Mouse (Mus musculus) erythroid progenitor cell, adult 5-6 weeks (primary cell): ENCODE measurements around the gene Ube2dnl2. TPM values are rescaled to one million over a fixed set of nuclear protein-coding genes. Genes with fewer than 3 reads are reported as not detected.

Source experiments
- ATAC-seq: replicated peaks from 2 replicates; pipeline ENCODE4 v1.8.0; 2016; ENCODE audit warnings: moderate number of reproducible peaks, mild to moderate bottlenecking, moderate TSS enrichment, inconsistent platforms; ENCODE audit not compliant: poor library complexity, low FRiP score, severe bottlenecking
- total RNA-seq, 2 experiments: library from RNA; stranded (forward) in 1 of 2; stranded (reverse) in 1 of 2; fragments of 150-400 nt in 1 of 2; fragments of 186-747, 209-891 nt in 1 of 2; gene quantifications; 2 replicates each; pipeline versions ENCODE4 v1.2.3 to v1.2.4; 2015 to 2017; ENCODE audit warnings: low replicate concordance in 2 of 2

Ube2dnl2 gene
- not detected in 2 replicates for total RNA-seq (2015; ENCODE audit: low replicate concordance)
- not detected in 2 replicates for total RNA-seq (2017; ENCODE audit: low replicate concordance)

- no peak for ATAC-seq
Measured at GRCm38 (mm10) chrX:114907282-114907681, at the start of gene Ube2dnl2. TSS of gene Ube2dnl2 (plus strand) at chrX:114907582.

- ATAC-seq: no peak
Measured at GRCm38 (mm10) chrX:114895489-114895888, 11.9 kb upstream of the Ube2dnl2 start.

- ATAC-seq: no peak
Measured at GRCm38 (mm10) chrX:114897506-114897905, 9.9 kb upstream of the Ube2dnl2 start.

DNA sequence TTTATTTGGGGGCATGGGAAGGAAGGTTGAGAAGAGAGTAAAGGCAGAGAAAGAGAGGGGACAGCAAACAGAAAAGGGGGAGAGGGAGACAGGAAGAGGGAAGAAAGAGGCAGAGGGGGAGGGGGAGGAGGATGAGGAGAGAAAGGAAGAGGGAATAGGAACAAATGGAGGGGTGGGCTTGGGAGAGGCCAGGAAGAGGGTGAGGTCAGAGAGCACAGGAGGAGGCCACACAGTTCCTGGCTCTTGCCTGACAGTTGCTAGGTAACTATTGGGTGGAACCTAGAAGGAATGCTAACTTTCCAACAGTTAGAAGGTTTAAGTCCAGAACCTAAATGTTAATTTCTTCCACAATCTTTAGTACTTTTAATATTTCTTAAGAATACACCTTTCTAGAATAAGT is 4.0 kb upstream of the Ube2dnl2 start:
- no peak for ATAC-seq

- ATAC-seq: no peak
Measured at GRCm38 (mm10) chrX:114904712-114905111, 2.7 kb upstream of the Ube2dnl2 start, which contains the start of gene Ube2dnl1. TSS of gene Ube2dnl1 (plus strand) at chrX:114905012.

DNA sequence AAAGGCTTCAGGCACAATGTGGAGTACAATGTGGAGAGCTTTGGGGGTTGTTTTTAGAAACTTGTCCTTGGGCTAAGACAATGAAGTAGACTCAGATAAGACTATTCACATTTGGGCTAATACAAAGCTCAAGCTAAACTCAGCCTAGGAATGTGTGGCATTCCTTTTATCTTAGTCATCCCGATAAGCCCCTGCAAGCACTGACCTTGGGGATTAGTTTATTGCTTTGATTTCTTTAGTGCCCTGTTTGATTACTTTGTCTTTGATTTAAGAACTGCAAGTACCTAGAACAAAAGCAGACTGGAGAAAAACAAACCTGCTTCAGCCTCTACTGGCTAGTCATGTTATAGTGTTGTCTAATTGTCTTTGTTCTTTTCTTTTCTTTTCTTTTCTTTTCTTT is 47.7 kb downstream of the Ube2dnl2 start:
- no peak for ATAC-seq

Other genes with a start within 250 kb of the Ube2dnl2 start
- gene Ube2dnl1, start 2.6 kb upstream of the Ube2dnl2 start, total RNA-seq (2015; ENCODE audit: low replicate concordance): not detected in 2 replicates
- gene Ube2dnl1, start 2.6 kb upstream of the Ube2dnl2 start, total RNA-seq (2017; ENCODE audit: low replicate concordance): not detected in 2 replicates